Mouse (Mus musculus) cerebellum, adult 2 months (tissue): ENCODE measurements around the gene St8sia1.

Source experiments
- CTCF ChIP-seq: fragments of 200-500 bp; IDR thresholded peaks from 2 replicates; pipeline ENCODE4 v1.5.1; 2011; ENCODE audit warnings: low read depth, mild to moderate bottlenecking, control low read depth, low read length, moderate library complexity, borderline replicate concordance; ENCODE audit not compliant: insufficient read depth
- POLR2A ChIP-seq: fragments of 200-500 bp; IDR thresholded peaks from 2 replicates; pipeline ENCODE4 v1.6.1; 2011; ENCODE audit warnings: low read length, control low read depth, borderline replicate concordance; ENCODE audit not compliant: insufficient read depth

DNA sequence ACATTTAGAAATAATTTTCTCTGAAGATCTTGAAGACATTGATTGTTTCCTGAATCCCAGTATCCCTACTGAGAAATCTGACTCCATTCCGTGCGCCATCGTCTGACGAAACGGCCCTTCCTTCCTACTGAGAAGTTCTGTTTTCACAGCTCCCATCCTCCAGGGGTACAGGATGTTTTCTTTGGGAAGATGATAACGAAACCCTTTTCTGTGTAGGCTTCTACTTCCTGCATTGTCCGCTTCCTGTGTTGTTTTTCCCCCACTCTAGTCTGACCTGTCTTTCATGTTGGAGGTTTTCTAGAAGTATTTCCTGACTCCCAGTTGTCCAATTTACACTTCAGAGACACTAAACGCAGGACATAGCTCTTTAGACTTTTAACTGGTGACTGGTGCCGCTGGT lies 32.1 kb downstream of the St8sia1 start:
- TF ChIP-seq CTCF: no peak
- TF ChIP-seq POLR2A: no peak
